Mouse (Mus musculus): ENCODE data around the gene Cnrip1.

DNA sequence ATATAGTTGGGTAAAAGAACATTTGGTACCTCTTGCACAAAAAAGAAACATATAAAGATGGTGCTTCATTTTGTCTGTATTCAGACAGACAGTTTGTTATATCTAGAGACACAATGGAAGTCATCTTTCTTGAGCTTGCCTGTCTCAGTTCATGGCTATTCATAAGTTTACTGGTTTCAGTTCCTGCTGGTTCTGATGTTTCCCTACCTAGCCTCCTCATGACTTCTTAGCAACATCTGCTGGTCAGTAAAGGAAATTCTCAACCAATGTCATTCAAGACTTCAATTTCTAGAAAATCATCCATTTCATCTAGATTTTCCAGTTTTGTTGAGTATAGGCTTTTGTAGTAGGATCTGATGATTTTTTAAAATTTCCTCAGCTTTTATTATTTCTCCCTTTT, 38.4 kb upstream of the Cnrip1 start:
- TF ChIP-seq EP300 (IDR thresholded peaks at IDR 0.05; ENCODE audit: low read depth): no peak
- TF ChIP-seq CTCF (IDR thresholded peaks at IDR 0.05; ENCODE audit: low read depth): peak; percentile 54

Measured in liver, postnatal 0 days (tissue).